Mouse (Mus musculus) E14TG2a.4 (cell line): ENCODE data around the gene Setd5.
A peak's percentile ranks its signal among the peaks of the same experiment; 100 is the strongest.

ENCODE experiments used
- H3K27me3 ChIP-seq: 2 replicates; pipeline ENCODE4 v1.6.1; 2014; ENCODE audit warnings: low read length, control low read depth; ENCODE audit not compliant: insufficient read depth
- H3K36me3 ChIP-seq: 2 replicates; pipeline ENCODE4 v1.6.1; 2014; ENCODE audit warnings: low read length, control low read depth; ENCODE audit not compliant: insufficient read depth
- H3K4me1 ChIP-seq: replicated peaks from 2 replicates; pipeline ENCODE4 v1.6.1; 2014; ENCODE audit warnings: low read depth, low read length, control low read depth
- H3K4me3 ChIP-seq: replicated peaks from 2 replicates; pipeline ENCODE4 v1.5.1; 2014; ENCODE audit warnings: mild to moderate bottlenecking, low read length
- H3K9me3 ChIP-seq: 2 replicates; pipeline ENCODE4 v1.6.1; 2014; ENCODE audit warnings: low read length, control low read depth
- CTCF ChIP-seq: conservative IDR thresholded peaks from 2 replicates; pipeline ENCODE4 v1.5.1; 2014; ENCODE audit warnings: low read length
- NANOG ChIP-seq: IDR thresholded peaks from 2 replicates; pipeline ENCODE4 v1.6.1; 2014; ENCODE audit warnings: borderline replicate concordance, low read length, mixed read lengths
- POU5F1 ChIP-seq: IDR thresholded peaks from 2 replicates; pipeline ENCODE4 v1.6.1; 2014; ENCODE audit warnings: low read length, borderline replicate concordance

The Setd5 gene

GRCm38 (mm10) chr6:113047016-113047746 lies 30.0 kb upstream of the Setd5 start:
- H3K4me3 ChIP-seq = peak overlapping the region; percentile 98
- peaks cover 30% of the 10 kb centered on the region for H3K4me1 ChIP-seq
- H3K36me3 ChIP-seq = peaks cover 50% of the 10 kb centered on the region
- H3K27me3 ChIP-seq = no peaks in the 10 kb centered on the region
- TF ChIP-seq NANOG (no peak), CTCF (no peak), POU5F1 (no peak)
- H3K9me3 ChIP-seq = no peaks in the 10 kb centered on the region

DNA sequence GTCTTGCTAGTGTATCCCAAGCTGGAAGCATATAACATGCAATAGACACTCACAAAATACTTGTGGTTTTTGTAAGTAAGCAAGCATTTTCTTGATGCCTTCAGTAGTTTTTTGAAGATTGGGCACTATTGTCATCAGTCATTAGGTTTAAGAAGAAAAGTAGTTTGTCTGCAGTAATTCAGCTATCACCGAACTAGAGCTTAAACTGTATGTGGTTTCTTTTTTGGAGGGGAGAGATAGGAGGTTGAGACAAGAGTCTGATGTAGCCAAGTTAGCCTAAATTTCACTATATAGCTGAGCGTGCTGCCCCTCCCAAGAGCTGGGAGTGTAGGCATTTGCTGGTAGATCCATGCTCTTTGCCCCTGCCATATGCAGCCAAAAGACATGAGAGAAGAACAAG lies 28.8 kb upstream of the Setd5 start:
- H3K4me1 ChIP-seq = peaks cover 30% of the 10 kb centered on the region
- no peak overlapping the region for H3K4me3 ChIP-seq
- no peaks in the 10 kb centered on the region for H3K9me3 ChIP-seq
- TF ChIP-seq POU5F1 = no peak
- TF ChIP-seq NANOG = no peak
- no peak for TF ChIP-seq CTCF
- peaks cover 61% of the 10 kb centered on the region for H3K36me3 ChIP-seq
- H3K27me3 ChIP-seq = no peaks in the 10 kb centered on the region

DNA sequence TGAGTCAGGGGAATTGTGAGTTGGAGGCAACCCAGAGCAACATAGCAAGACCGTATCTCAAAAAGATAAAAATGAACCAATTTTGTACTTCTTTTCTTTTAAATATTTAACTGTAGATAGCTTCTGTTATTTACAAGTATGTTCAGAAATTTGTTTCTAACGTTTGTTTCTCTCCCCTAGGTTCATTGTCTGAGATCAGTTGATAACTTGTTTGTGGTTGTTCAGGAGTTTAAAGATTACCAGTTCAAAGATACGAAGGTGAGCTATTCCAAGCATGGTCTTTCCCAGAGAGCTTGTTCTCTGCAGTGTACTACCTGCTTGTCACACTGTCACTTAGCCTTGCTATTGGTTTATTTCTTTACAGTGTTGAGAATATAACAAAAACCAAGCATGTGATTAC lies 28.0 kb upstream of the Setd5 start:
- TF ChIP-seq CTCF (no peak), POU5F1 (no peak), NANOG (no peak)
- Histone ChIP-seq H3K27me3 (no peaks in the 10 kb centered on the region), H3K4me3 (no peak overlapping the region), H3K9me3 (no peaks in the 10 kb centered on the region), H3K4me1 (peaks cover 28% of the 10 kb centered on the region), H3K36me3 (peaks cover 69% of the 10 kb centered on the region)

DNA sequence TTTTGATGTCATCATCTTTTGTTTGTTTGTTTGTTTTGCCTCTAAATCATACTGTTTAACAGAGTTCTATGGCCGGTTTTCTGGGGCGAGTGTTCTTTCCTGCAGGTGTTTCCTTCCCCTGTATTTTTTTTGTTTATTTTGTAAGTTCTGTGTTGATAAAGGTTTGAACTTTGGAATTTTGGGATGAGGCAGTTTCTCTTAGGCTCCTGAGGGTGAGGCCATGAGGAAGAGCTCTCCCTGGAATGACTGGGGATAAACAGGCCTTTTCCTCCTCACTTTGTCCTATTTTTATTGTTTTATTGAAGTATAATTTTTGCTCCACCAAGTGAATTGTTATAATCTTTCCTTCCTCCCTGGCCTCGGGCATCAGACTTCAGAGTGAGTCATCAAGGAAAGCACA lies 24.2 kb upstream of the Setd5 start:
- Histone ChIP-seq H3K36me3 (peaks cover 96% of the 10 kb centered on the region), H3K9me3 (no peaks in the 10 kb centered on the region), H3K4me3 (no peak overlapping the region), H3K27me3 (no peaks in the 10 kb centered on the region), H3K4me1 (peaks cover 7% of the 10 kb centered on the region)
- TF ChIP-seq CTCF (no peak), NANOG (no peak), POU5F1 (no peak)

DNA sequence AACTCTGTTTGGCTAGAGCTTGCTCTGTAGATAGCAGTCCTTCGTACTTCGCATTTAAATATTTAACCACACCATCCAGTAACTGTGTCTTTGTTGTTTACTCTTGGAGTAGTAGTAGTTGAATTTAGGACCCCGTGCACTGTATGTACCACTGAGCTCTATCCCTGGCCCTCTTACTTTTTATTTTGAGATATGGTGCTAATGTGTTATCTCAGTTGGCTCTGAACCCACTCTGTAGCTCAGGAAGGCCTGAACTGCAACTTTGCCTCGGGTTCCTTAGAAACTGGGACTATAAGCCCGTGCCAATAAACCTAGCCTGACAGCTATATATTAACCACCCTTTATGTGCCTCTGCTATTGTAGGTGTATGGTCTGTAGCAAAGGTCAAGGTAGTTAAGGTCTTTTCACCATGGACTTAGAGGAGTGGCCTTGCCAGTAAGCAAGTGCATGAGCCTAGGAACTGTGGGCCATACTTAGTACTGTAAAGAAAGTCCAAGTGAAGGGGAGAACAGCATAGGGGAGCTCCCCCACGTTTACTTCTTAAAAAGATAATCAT lies 22.5 kb upstream of the Setd5 start:
- no peak overlapping the region for H3K4me3 ChIP-seq
- H3K27me3 ChIP-seq = no peaks in the 10 kb centered on the region
- no peaks in the 10 kb centered on the region for H3K9me3 ChIP-seq
- H3K36me3 ChIP-seq = peaks cover 94% of the 10 kb centered on the region
- no peak for TF ChIP-seq CTCF
- TF ChIP-seq NANOG = no peak
- TF ChIP-seq POU5F1 = no peak
- H3K4me1 ChIP-seq = no peaks in the 10 kb centered on the region

GRCm38 (mm10) chr6:113060892-113061563 lies 16.1 kb upstream of the Setd5 start:
- Histone ChIP-seq H3K9me3 (no peaks in the 10 kb centered on the region), H3K36me3 (peaks cover 95% of the 10 kb centered on the region), H3K27me3 (no peaks in the 10 kb centered on the region), H3K4me3 (no peak overlapping the region), H3K4me1 (peaks cover 9% of the 10 kb centered on the region)
- TF ChIP-seq POU5F1 (no peak), CTCF (no peak), NANOG (no peak)

- H3K36me3 ChIP-seq = peaks cover 97% of the 10 kb centered on the region
- TF ChIP-seq NANOG (no peak), CTCF (no peak), POU5F1 (no peak)
- H3K4me3 ChIP-seq = no peak overlapping the region
Measured at GRCm38 (mm10) chr6:113062253-113062652, 14.9 kb upstream of the Setd5 start.

GRCm38 (mm10) chr6:113063363-113063762 lies 13.8 kb upstream of the Setd5 start:
- H3K36me3 ChIP-seq = peaks cover 99% of the 10 kb centered on the region
- no peak overlapping the region for H3K4me3 ChIP-seq
- H3K27me3 ChIP-seq = no peaks in the 10 kb centered on the region
- no peaks in the 10 kb centered on the region for H3K9me3 ChIP-seq
- TF ChIP-seq CTCF (no peak), NANOG (no peak), POU5F1 (no peak)
- H3K4me1 ChIP-seq = peaks cover 9% of the 10 kb centered on the region

More at GRCm38 (mm10) chr6:113062253-113062652, 14.9 kb upstream of the Setd5 start:
- Histone ChIP-seq H3K27me3 (no peaks in the 10 kb centered on the region), H3K4me1 (peaks cover 9% of the 10 kb centered on the region), H3K9me3 (no peaks in the 10 kb centered on the region)

- H3K4me1 ChIP-seq = peaks cover 16% of the 10 kb centered on the region
- H3K4me3 ChIP-seq = no peak overlapping the region
- H3K27me3 ChIP-seq = no peaks in the 10 kb centered on the region
- H3K36me3 ChIP-seq = peaks cover 100% of the 10 kb centered on the region
- no peak for TF ChIP-seq POU5F1
- no peaks in the 10 kb centered on the region for H3K9me3 ChIP-seq
Measured at GRCm38 (mm10) chr6:113065186-113065585, 12.0 kb upstream of the Setd5 start.
